Mouse (Mus musculus) midbrain, postnatal 0 days (tissue): ENCODE results near the gene 1700029I15Rik. TPM values are rescaled to one million over a fixed set of nuclear protein-coding genes. Genes with fewer than 3 reads are reported as not detected.
A peak's percentile ranks its signal among the peaks of the same experiment; 100 is the strongest.

Experiments used
- ATAC-seq: fragments of 200-750 bp; cut with Nextera tagmentation; 2 replicates; pipeline ENCODE4 v1.8.0; 2017; ENCODE audit warnings: moderate number of reproducible peaks, mild to moderate bottlenecking, moderate TSS enrichment, moderate library complexity; ENCODE audit not compliant: low FRiP score
- DNase-seq: peaks from one replicate; pipeline ENCODE4 v3.0.0-alpha.2; 2015; ENCODE audit warnings: low spot score
- H3K27ac ChIP-seq: fragments of 300-500 bp; sonication (generic); 2 replicates; pipeline ENCODE4 v1.5.1; 2014; ENCODE audit warnings: low read depth, mild to moderate bottlenecking, low read length, mixed read lengths
- H3K27me3 ChIP-seq: fragments of 300-500 bp; sonication (generic); 2 replicates; pipeline ENCODE4 v1.6.1; 2014; ENCODE audit warnings: low read length, control low read depth, mixed read lengths; ENCODE audit not compliant: insufficient read depth
- H3K36me3 ChIP-seq: fragments of 300-500 bp; sonication (generic); 2 replicates; pipeline ENCODE4 v1.6.1; 2014; ENCODE audit warnings: low read length, control low read depth, mixed read lengths; ENCODE audit not compliant: insufficient read depth
- H3K4me1 ChIP-seq: fragments of 300-500 bp; sonication (generic); 2 replicates; pipeline ENCODE4 v1.6.1; 2014; ENCODE audit warnings: mild to moderate bottlenecking, control low read depth, antibody characterized with exemption, low read length, mixed read lengths; ENCODE audit not compliant: insufficient read depth
- H3K4me2 ChIP-seq: fragments of 300-500 bp; sonication (generic); 2 replicates; pipeline ENCODE4 v1.6.1; 2014; ENCODE audit warnings: low read depth, mild to moderate bottlenecking, low read length, mixed read lengths; ENCODE audit not compliant: poor library complexity, severe bottlenecking
- H3K4me3 ChIP-seq: fragments of 300-500 bp; sonication (generic); 2 replicates; pipeline ENCODE4 v1.5.1; 2014; ENCODE audit warnings: low read depth, mild to moderate bottlenecking, low read length, moderate library complexity
- H3K9ac ChIP-seq: fragments of 300-500 bp; sonication (generic); replicated peaks from 2 replicates; pipeline ENCODE4 v1.6.1; 2014; ENCODE audit warnings: mild to moderate bottlenecking, low read length, moderate library complexity, mixed read lengths; ENCODE audit not compliant: poor library complexity, severe bottlenecking
- H3K9me3 ChIP-seq: fragments of 300-500 bp; sonication (generic); 2 replicates; pipeline ENCODE4 v1.6.1; 2016; ENCODE audit warnings: low read length, control low read depth
- CTCF ChIP-seq: IDR thresholded peaks from 2 replicates; pipeline ENCODE4 v1.5.1; 2016; ENCODE audit warnings: antibody characterized with exemption, mild to moderate bottlenecking
- WGBS: fragments of 180-500 bp; shearing (Covaris S2); extraction: QIAGEN DNeasy Blood & Tissue Kit; methylation state at CpG from one replicate; pipeline ENCODE4 v1.1.7; 2014; 5-methylcytosine and 5-hydroxymethylcytosine counted together
- polyA plus RNA-seq: library from polyadenylated mRNA; unstranded; fragments of >200 nt; fragmentation: Nextera tagmentation; extraction: Ambion mirVana; gene quantifications from 2 replicates; pipeline ENCODE4 v1.2.1, GENCODE M21; 2015
- total RNA-seq: library from RNA; depleted of rRNA; stranded (reverse); fragments of >200 nt; gene quantifications from 2 replicates; pipeline ENCODE4 v1.2.3, GENCODE M21; 2014

The 1700029I15Rik gene
- total and polyA plus RNA-seq, 2 experiments from 2014 or later: 4.7 to 8.6 TPM

DNA sequence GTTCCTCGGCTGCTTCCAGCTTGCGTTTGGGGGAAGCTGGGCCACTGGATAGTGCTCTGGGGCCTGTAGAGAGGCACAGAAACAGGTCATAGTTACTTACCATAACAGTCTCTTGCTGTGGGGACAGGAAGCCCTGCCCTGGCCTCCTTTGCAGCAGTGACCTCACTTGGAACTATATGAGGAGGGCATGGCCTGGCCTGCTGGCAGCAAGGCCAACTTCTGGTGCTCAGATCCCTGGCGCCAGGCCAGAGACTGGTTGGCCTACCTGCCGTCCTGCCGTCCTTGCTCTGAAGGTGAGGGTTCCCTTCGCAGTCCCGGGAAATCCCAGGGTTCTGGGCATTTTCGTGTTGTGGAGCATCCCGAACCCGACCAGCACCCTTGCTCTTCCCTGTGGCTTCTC is 29.4 kb downstream of the 1700029I15Rik start:
- no peaks in the 10 kb centered on the region for H3K9me3 ChIP-seq
- no peak overlapping the region for H3K9ac ChIP-seq
- DNase-seq: no peak
- WGBS: 87% methylated on average over 10 of the region's 10 CpGs
- H3K4me3 ChIP-seq: no peak overlapping the region
- TF ChIP-seq CTCF: no peak
- no peaks in the 10 kb centered on the region for H3K27me3 ChIP-seq
- H3K4me1 ChIP-seq: no peaks in the 10 kb centered on the region
- no peak overlapping the region for H3K27ac ChIP-seq
- peaks cover 90% of the 10 kb centered on the region for H3K36me3 ChIP-seq
- H3K4me2 ChIP-seq: no peak overlapping the region
- no peak for ATAC-seq

DNA sequence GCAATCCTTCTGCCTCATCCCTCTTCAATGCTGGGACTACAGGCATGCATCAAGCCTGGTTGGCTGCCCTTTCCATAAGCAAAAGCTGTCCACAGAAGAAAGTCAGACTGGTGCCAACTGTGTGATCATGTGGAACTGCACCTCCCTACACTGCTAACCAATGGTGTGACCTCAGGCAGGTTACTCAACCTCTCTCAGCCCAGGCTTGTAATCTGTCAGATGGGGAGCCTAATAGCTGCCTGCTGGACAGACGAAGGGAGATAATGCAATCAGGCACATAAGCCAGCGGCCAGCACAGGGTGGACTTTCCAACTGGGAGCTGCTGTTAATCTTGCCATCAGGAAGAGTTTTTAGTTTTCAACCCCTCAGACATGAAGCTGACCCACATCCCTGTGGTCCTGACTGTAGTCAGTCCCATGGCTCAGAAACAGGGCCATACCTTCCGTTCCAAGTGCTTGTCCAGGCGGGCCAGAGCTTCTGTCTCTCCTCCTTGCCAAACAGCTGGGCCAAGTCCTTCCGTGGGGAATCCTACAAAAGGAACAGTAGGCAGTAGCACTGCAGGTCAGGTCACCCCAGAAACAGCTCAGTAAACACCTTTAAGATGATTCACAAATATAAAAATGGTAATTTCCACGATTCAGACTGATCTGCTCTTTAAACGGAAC is 39.5 kb downstream of the 1700029I15Rik start:
- H3K4me2 ChIP-seq: no peak overlapping the region
- 0 out of 2 replicates have a peak, but pooled peaks cover 6% of the 10 kb centered on the region for H3K4me1 ChIP-seq
- ATAC-seq (no peak), DNase-seq (no peak)
- no peaks in the 10 kb centered on the region for H3K9me3 ChIP-seq
- H3K4me3 ChIP-seq: no peak overlapping the region
- H3K36me3 ChIP-seq: peaks cover 75% of the 10 kb centered on the region
- WGBS: 91% methylated on average over 7 of the region's 7 CpGs
- H3K27ac ChIP-seq: no peak overlapping the region
- no peaks in the 10 kb centered on the region for H3K27me3 ChIP-seq
- H3K9ac ChIP-seq: no peak overlapping the region
- no peak for TF ChIP-seq CTCF

DNA sequence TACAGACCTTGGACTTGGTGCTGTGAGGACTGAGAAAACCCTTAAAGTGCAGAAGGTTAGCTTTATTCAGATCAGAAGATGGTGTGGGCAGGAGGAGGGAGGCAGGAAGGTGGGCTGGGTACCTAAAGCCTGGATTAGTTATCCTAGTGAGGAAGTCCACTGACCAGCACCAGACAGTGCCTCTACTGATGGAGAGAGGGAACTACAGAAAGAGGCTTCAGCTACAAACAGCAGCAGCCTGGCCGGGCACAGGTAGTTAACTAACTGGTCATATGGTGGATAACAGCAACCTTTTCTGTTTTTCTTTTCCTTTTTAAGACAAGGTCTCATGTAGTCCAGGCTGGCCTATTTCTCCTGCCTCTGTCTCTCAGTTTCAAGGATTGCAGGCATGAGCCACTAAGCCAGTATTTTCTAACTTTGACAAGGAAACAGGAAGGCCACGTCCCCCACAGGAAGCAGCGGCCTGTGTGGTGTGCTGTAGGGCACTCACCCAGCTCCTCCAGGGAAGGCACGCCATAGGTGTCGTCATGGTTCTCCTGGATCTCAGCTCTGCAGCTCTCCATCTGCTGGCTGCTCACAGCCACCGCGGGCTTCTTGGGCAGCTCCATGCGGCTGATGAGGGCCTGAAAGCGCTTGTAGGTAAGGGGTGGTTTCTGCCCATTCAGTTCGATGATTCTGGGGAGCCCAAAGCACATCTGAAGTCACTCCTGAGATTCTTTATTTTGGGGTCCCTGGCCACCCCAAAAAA is 40.2 kb downstream of the 1700029I15Rik start:
- Histone ChIP-seq H3K9ac (no peak overlapping the region), H3K27ac (peak overlapping the region; percentile 71; the same call in 1 of the 2 replicates), H3K4me1 (0 out of 2 replicates have a peak, but pooled peaks cover 6% of the 10 kb centered on the region), H3K27me3 (no peaks in the 10 kb centered on the region), H3K9me3 (no peaks in the 10 kb centered on the region), H3K4me2 (no peak overlapping the region), H3K4me3 (no peak overlapping the region), H3K36me3 (peaks cover 68% of the 10 kb centered on the region)
- DNase-seq: peak; percentile 43
- ATAC-seq: no peak
- peak; percentile 59 for TF ChIP-seq CTCF
- WGBS: 81% methylated on average over 10 of the region's 10 CpGs

DNA sequence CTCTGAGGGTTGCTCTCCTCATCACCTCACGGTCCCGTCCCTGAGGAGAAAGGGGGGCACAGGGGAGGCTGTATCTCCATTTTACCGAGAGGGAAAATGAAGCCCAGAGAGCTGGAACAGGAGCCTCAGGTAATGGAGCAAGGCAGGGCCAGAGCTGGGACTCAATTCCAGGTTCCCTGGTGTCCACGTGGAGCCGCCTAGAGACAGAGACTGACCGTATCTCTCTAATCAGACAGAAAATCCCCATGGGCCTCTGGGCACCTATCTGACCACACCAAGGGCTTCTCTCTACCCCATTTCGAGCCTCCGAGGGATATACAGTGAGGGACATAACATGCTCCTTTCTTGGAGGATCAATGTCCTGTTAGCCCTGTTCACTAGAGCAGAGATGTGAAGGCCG is 40.8 kb downstream of the 1700029I15Rik start:
- TF ChIP-seq CTCF: no peak
- Histone ChIP-seq H3K4me2 (no peak overlapping the region), H3K9me3 (no peaks in the 10 kb centered on the region), H3K27me3 (no peaks in the 10 kb centered on the region), H3K36me3 (peaks cover 62% of the 10 kb centered on the region), H3K4me1 (0 out of 2 replicates have a peak, but pooled peaks cover 6% of the 10 kb centered on the region), H3K27ac (peak overlapping the region; percentile 71; the same call in 1 of the 2 replicates), H3K9ac (no peak overlapping the region), H3K4me3 (no peak overlapping the region)
- 89% methylated on average over 9 of the region's 9 CpGs for WGBS
- DNase-seq (no peak), ATAC-seq (no peak)

DNA sequence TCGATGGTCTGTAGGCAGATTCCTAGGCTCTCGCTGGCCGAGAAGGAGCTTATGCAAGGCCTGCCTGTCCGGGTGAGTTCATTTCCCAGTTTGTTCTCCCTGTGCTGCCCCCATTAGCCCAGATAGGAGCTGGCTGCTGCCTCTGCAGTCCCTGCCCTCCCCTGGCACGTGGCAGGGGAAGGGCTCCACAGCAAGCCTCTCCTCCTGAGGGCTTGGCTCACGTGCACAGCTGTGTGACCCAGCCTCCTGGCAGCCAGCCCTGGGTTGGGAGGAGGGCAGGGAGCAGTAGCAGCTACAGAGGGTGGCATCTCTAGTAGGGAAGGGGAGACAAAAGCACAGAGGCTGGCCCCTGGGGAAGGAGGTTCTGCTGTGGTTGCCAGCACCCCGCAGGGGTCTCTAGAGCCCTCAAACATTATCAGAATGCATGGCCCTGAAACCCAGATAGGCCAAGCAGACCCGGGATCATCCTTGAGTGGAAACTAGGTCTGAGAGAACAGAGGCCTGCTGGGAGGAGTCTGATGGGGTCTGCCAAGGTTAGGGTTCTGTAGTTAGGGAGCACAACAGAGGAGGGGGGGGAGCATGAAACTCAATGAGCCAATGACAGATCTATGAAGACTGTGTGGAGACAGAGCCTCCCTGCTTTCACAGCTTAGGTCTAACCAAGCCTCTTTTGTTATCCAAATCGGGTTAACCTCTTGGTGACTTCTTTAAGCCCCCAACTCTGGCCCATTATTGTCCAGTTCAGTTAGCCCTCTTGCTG is 41.5 kb downstream of the 1700029I15Rik start:
- ATAC-seq: peak; percentile 48
- Histone ChIP-seq H3K4me1 (0 out of 2 replicates have a peak, but pooled peaks cover 6% of the 10 kb centered on the region), H3K27me3 (no peaks in the 10 kb centered on the region), H3K36me3 (peaks cover 55% of the 10 kb centered on the region), H3K9ac (no peak overlapping the region; the same call in 1 of the 2 replicates), H3K4me3 (no peak overlapping the region), H3K27ac (peak overlapping the region; percentile 71), H3K9me3 (no peaks in the 10 kb centered on the region), H3K4me2 (no peak overlapping the region)
- DNase-seq: peak; percentile 75
- WGBS: 53% methylated on average over 9 of the region's 9 CpGs
- no peak for TF ChIP-seq CTCF
